Mouse (Mus musculus) ES-E14 (cell line): ENCODE data around the gene Smco2.

Source experiments
- HCFC1 ChIP-seq: IDR thresholded peaks from 2 replicates; pipeline ENCODE4 v1.6.1; 2012; ENCODE audit warnings: low read length, inconsistent platforms, borderline replicate concordance; ENCODE audit not compliant: insufficient read depth
- MAFK ChIP-seq: IDR thresholded peaks from 2 replicates; pipeline ENCODE4 v1.6.1; 2014; ENCODE audit warnings: mild to moderate bottlenecking, low read depth, low read length, inconsistent platforms; ENCODE audit not compliant: insufficient read depth
- ZC3H11A ChIP-seq: IDR thresholded peaks from 2 replicates; pipeline ENCODE4 v1.6.1; 2012; ENCODE audit warnings: low read depth, mild to moderate bottlenecking, inconsistent platforms, low read length, borderline replicate concordance
- ZNF384 ChIP-seq: IDR thresholded peaks from 2 replicates; pipeline ENCODE4 v1.6.1; 2012; ENCODE audit warnings: low read depth, low read length, inconsistent platforms

GRCm38 (mm10) chr6:146813007-146813406, 36.9 kb upstream of the Smco2 start:
- no peak for TF ChIP-seq ZC3H11A
- no peak for TF ChIP-seq ZNF384
- TF ChIP-seq HCFC1 = no peak
- no peak for TF ChIP-seq MAFK
